Mouse (Mus musculus) heart, postnatal 14 days (tissue): ENCODE results near the gene Rag2. TPM values are rescaled to one million over a fixed set of nuclear protein-coding genes. Genes with fewer than 3 reads are reported as not detected.

Source experiments
- DNase-seq, 2 experiments: peaks; one replicate each; pipeline ENCODE4 v3.0.0; 2021 to 2022
- intact Hi-C: fragments of 180-260 bp; cut with DNase I; formaldehyde crosslinking; loops from one replicate; pipeline ENCODE4 v1.15.1; 2025
- total RNA-seq, 2 experiments: library from RNA; stranded (reverse); gene quantifications; 2 replicates each; pipeline ENCODE4 v1.2.3; 2021

Rag2 gene
- total RNA-seq, 2 experiments from 2014 or later = 0.14 to 2.4 TPM

- intact Hi-C loops = no loop called here
- DNase-seq = no peak
Observed at GRCm38 (mm10) chr2:101621611-101622010, 2.9 kb upstream of the Rag2 start.

- intact Hi-C loops = no loop called here
- no peak for DNase-seq
Observed at GRCm38 (mm10) chr2:101623042-101623441, 1.5 kb upstream of the Rag2 start.

GRCm38 (mm10) chr2:101624011-101624410, 507 bp upstream of the Rag2 start:
- DNase-seq = no peak
- intact Hi-C loops = no loop called here

GRCm38 (mm10) chr2:101627227-101627626, 2.7 kb downstream of the Rag2 start:
- DNase-seq = no peak
- intact Hi-C loops = no loop called here

- DNase-seq = peak; percentile 65 to 80
- intact Hi-C loops = no loop called here
Observed at GRCm38 (mm10) chr2:101628297-101629236, 4.0 kb downstream of the Rag2 start.

- intact Hi-C loops = no loop called here
- DNase-seq = no peak
Observed at GRCm38 (mm10) chr2:101638979-101639839, 14.7 kb downstream of the Rag2 start.

- intact Hi-C loops = no loop called here
- DNase-seq = no peak
Observed at GRCm38 (mm10) chr2:101639840-101640350, 15.4 kb downstream of the Rag2 start.

- intact Hi-C loops = no loop called here
- DNase-seq = no peak
Observed at GRCm38 (mm10) chr2:101645841-101646240, 21.3 kb downstream of the Rag2 start.

GRCm38 (mm10) chr2:101648361-101648760, 23.8 kb downstream of the Rag2 start:
- intact Hi-C loops = no loop called here
- DNase-seq = no peak

GRCm38 (mm10) chr2:101649114-101649671, 24.7 kb downstream of the Rag2 start, which contains the start of the genes Rag1 and B230118H07Rik:
Gene Rag1, minus strand, starts transcription at chr2:101649501.
Gene B230118H07Rik, minus strand, starts transcription at chr2:101649532.
- intact Hi-C loops = no loop called here
- no peak for DNase-seq

GRCm38 (mm10) chr2:101650446-101650845, 25.9 kb downstream of the Rag2 start:
- intact Hi-C loops = no loop called here
- DNase-seq = no peak

GRCm38 (mm10) chr2:101652204-101652920, 27.8 kb downstream of the Rag2 start:
- intact Hi-C loops = loop anchor here (2.0 kb wide), 2 partner anchors 54 to 126 kb away; no protein-coding TSS in a partner anchor
- DNase-seq = no peak

GRCm38 (mm10) chr2:101652921-101653597, 28.5 kb downstream of the Rag2 start:
- intact Hi-C loops = loop anchor here (1.0 to 2.0 kb wide), 3 partner anchors 54 to 181 kb away; no protein-coding TSS in a partner anchor
- DNase-seq = peak; percentile 71 to 87

- intact Hi-C loops = no loop called here
- no peak for DNase-seq
Observed at GRCm38 (mm10) chr2:101660536-101660935, 36.0 kb downstream of the Rag2 start.

- peak; percentile 75 to 83 for DNase-seq
- intact Hi-C loops = no loop called here
Observed at GRCm38 (mm10) chr2:101665058-101665702, 40.7 kb downstream of the Rag2 start.

- intact Hi-C loops = no loop called here
- no peak for DNase-seq
Observed at GRCm38 (mm10) chr2:101665703-101666092, 41.2 kb downstream of the Rag2 start.

- intact Hi-C loops = no loop called here
- DNase-seq = no peak
Observed at GRCm38 (mm10) chr2:101668751-101669150, 44.2 kb downstream of the Rag2 start.

- intact Hi-C loops = no loop called here
- DNase-seq = no peak
Observed at GRCm38 (mm10) chr2:101673547-101673946, 49.0 kb downstream of the Rag2 start.
